Mouse (Mus musculus): ENCODE results near the gene Abcd3. TPM values are rescaled to one million over a fixed set of nuclear protein-coding genes. Genes with fewer than 3 reads are reported as not detected.

The Abcd3 gene
- polyA plus RNA-seq, 1 experiment from 2014 or later, result 42.2 TPM

Other genes with a start within 250 kb of the Abcd3 start
- gene 4930432M17Rik, start 144.5 kb downstream of the Abcd3 start, polyA plus RNA-seq (2014; fragmentation: Nextera tagmentation; extraction: Ambion mirVana), result not detected in 2 replicates
- 7.8 and 9.7 TPM in 2 replicates for gene F3, start 91.8 kb downstream of the Abcd3 start, polyA plus RNA-seq (2014; fragmentation: Nextera tagmentation; extraction: Ambion mirVana)
- gene Arhgap29, start 137.2 kb upstream of the Abcd3 start, polyA plus RNA-seq (2014; fragmentation: Nextera tagmentation; extraction: Ambion mirVana), result 69.1 and 79.9 TPM in 2 replicates
- 3.1 and 5.1 TPM in 2 replicates for gene Abca4, start 229.1 kb upstream of the Abcd3 start, polyA plus RNA-seq (2014; fragmentation: Nextera tagmentation; extraction: Ambion mirVana)

All from heart, embryonic 11.5 days (tissue).